In genomic region chr2:146495781-146496180, GRCm38 (mm10) we compare ENCODE assay signal across 11 mouse cellular contexts.
"Had no signal": no experiment of that assay in that cellular context is flagged by ENCODE, and none has a peak within 500 bp of the region (broad histone marks: within the 10 kb centered on the region; RNA-seq: fewer than 3 reads in every experiment).

No protein-coding gene starts in this region.

- DNase-seq: gastrocnemius, postnatal 14 days; gastrocnemius, postnatal 36 days; heart, adult 2 months; heart, postnatal 14 days; heart, postnatal 36 days; kidney, adult 11 months; kidney, adult 2 months; kidney, adult 9 months; kidney, postnatal 14 days; kidney, postnatal 36 days; left cerebral cortex, postnatal 4 days had no signal
